Mouse (Mus musculus): ENCODE results near the gene Inafm2. TPM values are rescaled to one million over a fixed set of nuclear protein-coding genes. Genes with fewer than 3 reads are reported as not detected.
A peak's percentile ranks its signal among the peaks of the same experiment; 100 is the strongest.

Gene Inafm2
- polyA plus RNA-seq, 1 experiment, result 8.8 TPM

DNA sequence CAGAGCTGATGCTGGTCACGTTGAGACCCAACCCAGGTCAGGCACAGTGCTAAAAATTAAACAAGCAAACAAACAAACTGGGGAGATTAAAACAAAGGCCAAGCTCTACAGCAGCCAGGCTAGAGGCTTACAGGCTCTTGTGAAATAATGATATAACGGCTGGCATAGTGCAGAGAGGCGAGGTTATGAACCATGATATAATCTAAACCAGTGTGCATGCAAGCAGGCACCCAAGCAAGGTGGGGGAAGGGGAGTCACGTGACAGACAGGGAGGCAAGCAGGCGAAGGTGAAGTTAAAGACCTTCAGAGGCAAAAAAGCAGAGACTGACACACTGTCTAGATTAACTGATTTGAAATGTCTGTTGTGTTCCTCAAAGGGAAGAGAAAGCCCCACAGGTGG lies 37.5 kb downstream of the Inafm2 start:
- no peak overlapping the region for H3K27ac ChIP-seq (ENCODE audit: insufficient read depth, low read depth, low read length)
- H3K36me3 ChIP-seq (ENCODE audit: control insufficient read depth, insufficient read depth, low read length), result no peaks in the 10 kb centered on the region
- H3K4me1 ChIP-seq (ENCODE audit: control insufficient read depth, insufficient read depth, insufficient read length, low read length), result peaks cover 9% of the 10 kb centered on the region; the same call in 1 of the 2 replicates
- TF ChIP-seq CTCF (IDR thresholded peaks at IDR 0.05; ENCODE audit: extremely low read depth, insufficient read length, insufficient replicate concordance, low read depth, low read length) (no peak), POLR2A (IDR thresholded peaks at IDR 0.05; ENCODE audit: low read depth, low read length) (no peak)
- H3K4me3 ChIP-seq (ENCODE audit: low read depth, low read length), result no peak overlapping the region
- WGBS, result 43% methylated on average over 5 of the region's 5 CpGs
- H3K27me3 ChIP-seq (ENCODE audit: control insufficient read depth, insufficient read depth, low read length), result no peaks in the 10 kb centered on the region

DNA sequence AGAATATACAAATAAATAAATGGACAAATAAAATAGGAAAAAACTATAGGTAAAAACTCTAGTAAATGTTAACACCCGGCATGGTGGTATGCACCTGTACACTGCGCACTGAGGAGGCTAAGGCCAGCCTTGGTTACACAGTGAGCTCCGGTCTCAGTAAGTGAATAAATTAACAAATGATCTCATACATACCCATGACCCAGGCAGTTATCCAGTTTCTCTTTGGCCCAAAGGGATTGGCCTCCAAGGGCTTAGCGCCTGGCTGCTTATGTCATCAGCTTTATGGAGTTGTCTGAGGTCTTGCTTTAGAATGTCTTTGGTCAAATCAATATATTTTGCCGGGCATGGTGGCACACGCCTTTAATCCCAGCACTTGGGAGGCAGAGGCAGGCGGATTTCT lies 38.1 kb downstream of the Inafm2 start:
- WGBS, result 89% methylated on average over 7 of the region's 7 CpGs
- Histone ChIP-seq H3K36me3 (ENCODE audit: control insufficient read depth, insufficient read depth, low read length) (no peaks in the 10 kb centered on the region), H3K4me1 (ENCODE audit: control insufficient read depth, insufficient read depth, insufficient read length, low read length) (peaks cover 6% of the 10 kb centered on the region; the same call in 1 of the 2 replicates), H3K27ac (ENCODE audit: insufficient read depth, low read depth, low read length) (no peak overlapping the region), H3K4me3 (ENCODE audit: low read depth, low read length) (no peak overlapping the region), H3K27me3 (ENCODE audit: control insufficient read depth, insufficient read depth, low read length) (no peaks in the 10 kb centered on the region)
- TF ChIP-seq POLR2A (IDR thresholded peaks at IDR 0.05; ENCODE audit: low read depth, low read length) (no peak), CTCF (IDR thresholded peaks at IDR 0.05; ENCODE audit: extremely low read depth, insufficient read length, insufficient replicate concordance, low read depth, low read length) (no peak)

GRCm38 (mm10) chr2:118786525-118786924 lies 41.0 kb downstream of the Inafm2 start:
- peaks cover 16% of the 10 kb centered on the region for H3K4me1 ChIP-seq (ENCODE audit: control insufficient read depth, insufficient read depth, insufficient read length, low read length)
- no peak overlapping the region for H3K27ac ChIP-seq (ENCODE audit: insufficient read depth, low read depth, low read length)
- H3K4me3 ChIP-seq (ENCODE audit: low read depth, low read length), result no peak overlapping the region
- no peaks in the 10 kb centered on the region for H3K36me3 ChIP-seq (ENCODE audit: control insufficient read depth, insufficient read depth, low read length)
- H3K27me3 ChIP-seq (ENCODE audit: control insufficient read depth, insufficient read depth, low read length), result no peaks in the 10 kb centered on the region
- 74% methylated on average over 5 of the region's 5 CpGs for whole genome bisulfite sequencing
- TF ChIP-seq CTCF (IDR thresholded peaks at IDR 0.05; ENCODE audit: extremely low read depth, insufficient read length, insufficient replicate concordance, low read depth, low read length), result no peak
- no peak for TF ChIP-seq POLR2A (IDR thresholded peaks at IDR 0.05; ENCODE audit: low read depth, low read length)

DNA sequence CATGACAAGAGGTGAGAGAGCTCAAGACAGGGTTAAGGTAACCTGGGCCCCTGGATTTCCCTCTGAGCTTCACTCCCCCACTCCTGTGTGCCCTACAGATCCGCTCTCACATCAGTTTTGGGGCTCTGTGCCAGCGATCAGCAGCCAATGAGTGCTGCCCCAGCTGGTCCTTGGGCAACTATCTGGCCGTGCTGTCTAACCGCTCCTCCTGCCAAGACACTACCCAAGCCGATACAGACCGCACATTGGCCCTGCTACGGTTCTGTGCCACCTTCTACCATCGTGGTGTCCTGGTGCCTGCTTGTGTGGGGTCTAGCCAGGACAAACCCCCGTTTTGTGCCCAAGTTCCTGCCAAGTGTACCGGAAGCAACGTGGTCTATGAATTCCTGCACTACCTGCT lies 43.9 kb downstream of the Inafm2 start:
- H3K27me3 ChIP-seq (ENCODE audit: control insufficient read depth, insufficient read depth, low read length), result no peaks in the 10 kb centered on the region
- 88% methylated on average over 11 of the region's 11 CpGs for WGBS
- H3K36me3 ChIP-seq (ENCODE audit: control insufficient read depth, insufficient read depth, low read length), result no peaks in the 10 kb centered on the region
- no peak overlapping the region for H3K27ac ChIP-seq (ENCODE audit: insufficient read depth, low read depth, low read length)
- TF ChIP-seq CTCF (IDR thresholded peaks at IDR 0.05; ENCODE audit: extremely low read depth, insufficient read length, insufficient replicate concordance, low read depth, low read length), result no peak
- TF ChIP-seq POLR2A (IDR thresholded peaks at IDR 0.05; ENCODE audit: low read depth, low read length), result no peak
- no peak overlapping the region for H3K4me3 ChIP-seq (ENCODE audit: low read depth, low read length)
- H3K4me1 ChIP-seq (ENCODE audit: control insufficient read depth, insufficient read depth, insufficient read length, low read length), result peaks cover 16% of the 10 kb centered on the region

DNA sequence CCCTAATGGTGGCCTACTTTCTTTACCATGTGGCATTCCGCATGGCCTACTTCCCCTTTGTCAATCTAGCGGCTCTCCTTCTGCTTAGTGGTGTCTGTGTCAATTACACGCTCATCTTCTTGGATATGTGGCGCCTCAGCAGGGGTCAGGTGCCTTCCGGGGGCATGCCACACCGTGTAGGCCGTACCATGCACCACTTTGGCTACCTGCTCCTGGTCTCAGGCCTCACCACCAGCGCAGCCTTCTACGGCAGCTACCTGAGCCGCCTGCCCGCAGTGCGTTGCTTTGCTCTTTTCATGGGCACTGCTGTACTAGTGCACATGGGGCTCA lies 44.6 kb downstream of the Inafm2 start:
- Histone ChIP-seq H3K27ac (ENCODE audit: insufficient read depth, low read depth, low read length) (no peak overlapping the region), H3K36me3 (ENCODE audit: control insufficient read depth, insufficient read depth, low read length) (no peaks in the 10 kb centered on the region), H3K27me3 (ENCODE audit: control insufficient read depth, insufficient read depth, low read length) (no peaks in the 10 kb centered on the region), H3K4me1 (ENCODE audit: control insufficient read depth, insufficient read depth, insufficient read length, low read length) (peaks cover 16% of the 10 kb centered on the region), H3K4me3 (ENCODE audit: low read depth, low read length) (peak overlapping the region; percentile 53)
- 65% methylated on average over 12 of the region's 12 CpGs for WGBS
- TF ChIP-seq POLR2A (IDR thresholded peaks at IDR 0.05; ENCODE audit: low read depth, low read length) (no peak), CTCF (IDR thresholded peaks at IDR 0.05; ENCODE audit: extremely low read depth, insufficient read length, insufficient replicate concordance, low read depth, low read length) (no peak)

GRCm38 (mm10) chr2:118790551-118791525 lies 45.3 kb downstream of the Inafm2 start:
- Histone ChIP-seq H3K27ac (ENCODE audit: insufficient read depth, low read depth, low read length) (no peak overlapping the region; the same call in 1 of the 2 replicates), H3K36me3 (ENCODE audit: control insufficient read depth, insufficient read depth, low read length) (no peaks in the 10 kb centered on the region), H3K27me3 (ENCODE audit: control insufficient read depth, insufficient read depth, low read length) (no peaks in the 10 kb centered on the region), H3K4me1 (ENCODE audit: control insufficient read depth, insufficient read depth, insufficient read length, low read length) (peaks cover 16% of the 10 kb centered on the region), H3K4me3 (ENCODE audit: low read depth, low read length) (peak overlapping the region; percentile 53)
- 12% methylated on average over 44 of the region's 44 CpGs for WGBS
- no peak; the same call in 1 of the 2 replicates for TF ChIP-seq POLR2A (IDR thresholded peaks at IDR 0.05; ENCODE audit: low read depth, low read length)
- TF ChIP-seq CTCF (IDR thresholded peaks at IDR 0.05; ENCODE audit: extremely low read depth, insufficient read length, insufficient replicate concordance, low read depth, low read length), result peak; percentile 77

- WGBS, result 90% methylated on average over 26 of the region's 26 CpGs
- no peak overlapping the region for H3K27ac ChIP-seq (ENCODE audit: insufficient read depth, low read depth, low read length)
Measured at GRCm38 (mm10) chr2:118791591-118792258, 46.2 kb downstream of the Inafm2 start.

More at GRCm38 (mm10) chr2:118791591-118792258, 46.2 kb downstream of the Inafm2 start:
- Histone ChIP-seq H3K4me1 (ENCODE audit: control insufficient read depth, insufficient read depth, insufficient read length, low read length) (peaks cover 16% of the 10 kb centered on the region), H3K27me3 (ENCODE audit: control insufficient read depth, insufficient read depth, low read length) (no peaks in the 10 kb centered on the region), H3K36me3 (ENCODE audit: control insufficient read depth, insufficient read depth, low read length) (no peaks in the 10 kb centered on the region), H3K4me3 (ENCODE audit: low read depth, low read length) (no peak overlapping the region)
- no peak for TF ChIP-seq POLR2A (IDR thresholded peaks at IDR 0.05; ENCODE audit: low read depth, low read length)
- no peak for TF ChIP-seq CTCF (IDR thresholded peaks at IDR 0.05; ENCODE audit: extremely low read depth, insufficient read length, insufficient replicate concordance, low read depth, low read length)
